Mouse (Mus musculus) liver, embryonic 16.5 days (tissue): ENCODE results near the gene Cpsf3. TPM values are rescaled to one million over a fixed set of nuclear protein-coding genes. Genes with fewer than 3 reads are reported as not detected.

Experiments
- ATAC-seq: fragments of 200-750 bp; cut with Nextera tagmentation; 2 replicates; pipeline ENCODE4 v1.8.0; 2017; ENCODE audit warnings: low read depth, mild to moderate bottlenecking, moderate number of reproducible peaks, moderate library complexity
- H3K27ac ChIP-seq: fragments of 300-500 bp; sonication (generic); 2 replicates; pipeline ENCODE4 v1.5.1; 2014; ENCODE audit warnings: mild to moderate bottlenecking, low read length
- H3K27me3 ChIP-seq: fragments of 300-500 bp; sonication (generic); 2 replicates; pipeline ENCODE4 v1.6.1; 2014; ENCODE audit warnings: low read depth, low read length, mixed read lengths; ENCODE audit not compliant: control insufficient read depth, insufficient read depth
- H3K36me3 ChIP-seq: fragments of 300-500 bp; sonication (generic); 2 replicates; pipeline ENCODE4 v1.6.1; 2014; ENCODE audit warnings: mild to moderate bottlenecking; ENCODE audit not compliant: control insufficient read depth, insufficient read depth
- H3K4me1 ChIP-seq: fragments of 300-500 bp; sonication (generic); 2 replicates; pipeline ENCODE4 v1.6.1; 2014; ENCODE audit warnings: low read depth, low read length, mixed read lengths; ENCODE audit not compliant: control insufficient read depth
- H3K4me2 ChIP-seq: fragments of 300-500 bp; sonication (generic); 2 replicates; pipeline ENCODE4 v1.6.1; 2014; ENCODE audit warnings: low read depth, low read length, mixed read lengths
- H3K4me3 ChIP-seq: fragments of 300-500 bp; sonication (generic); 2 replicates; pipeline ENCODE4 v1.5.1; 2014; ENCODE audit warnings: low read depth, mild to moderate bottlenecking, low read length
- H3K9ac ChIP-seq: fragments of 300-500 bp; sonication (generic); 2 replicates; pipeline ENCODE4 v1.6.1; 2014; ENCODE audit warnings: low read depth, low read length
- H3K9me3 ChIP-seq: fragments of 300-500 bp; sonication (generic); replicated peaks from 2 replicates; pipeline ENCODE4 v1.6.1; 2016; ENCODE audit warnings: low read length; ENCODE audit not compliant: control insufficient read depth
- WGBS: fragments of 180-500 bp; shearing (Covaris S2); extraction: QIAGEN DNeasy Blood & Tissue Kit; methylation state at CpG from one replicate; pipeline ENCODE4 v1.1.7; 2014; ENCODE audit not compliant: insufficient replicate concordance; 5-methylcytosine and 5-hydroxymethylcytosine counted together
- polyA plus RNA-seq: library from polyadenylated mRNA; unstranded; fragments of >200 nt; fragmentation: Nextera tagmentation; extraction: Ambion mirVana; gene quantifications from 2 replicates; pipeline ENCODE4 v1.2.1, GENCODE M21; 2015

Cpsf3 gene
- polyA plus RNA-seq, 1 experiment from 2014 or later: 39.6 TPM

- peaks cover 9% of the 10 kb centered on the region for H3K36me3 ChIP-seq
- H3K27ac ChIP-seq: no peak overlapping the region
- H3K9me3 ChIP-seq: no peaks in the 10 kb centered on the region
- H3K4me2 ChIP-seq: no peak overlapping the region
- H3K4me1 ChIP-seq: peaks cover 8% of the 10 kb centered on the region
- 72% methylated on average over 4 of the region's 4 CpGs for WGBS
- ATAC-seq: no peak
- H3K27me3 ChIP-seq: no peaks in the 10 kb centered on the region
- H3K4me3 ChIP-seq: no peak overlapping the region
- no peak overlapping the region for H3K9ac ChIP-seq
Measured at GRCm38 (mm10) chr12:21322296-21322695, 37.1 kb downstream of the Cpsf3 start.

DNA sequence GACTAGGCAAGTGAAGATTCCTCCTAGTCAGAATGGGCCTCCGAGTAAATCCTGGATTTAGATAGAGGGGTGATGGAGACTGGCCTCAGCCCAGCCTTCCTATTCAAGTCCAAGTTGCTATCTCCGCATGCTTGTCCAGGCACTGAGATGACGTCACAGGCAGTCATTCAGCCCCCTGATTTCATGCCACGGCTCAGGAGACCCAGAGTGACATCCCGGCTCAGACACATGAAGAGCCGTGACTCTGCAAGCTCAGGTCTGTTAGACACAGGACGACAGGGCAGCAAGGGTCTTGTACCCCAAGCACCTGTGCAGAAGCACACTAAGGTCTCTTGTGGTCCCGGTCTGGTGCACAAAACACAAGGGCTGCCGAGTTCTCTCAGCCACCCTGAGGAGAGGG is 37.7 kb downstream of the Cpsf3 start:
- H3K27ac ChIP-seq: no peak overlapping the region
- 80% methylated on average over 9 of the region's 9 CpGs for WGBS
- no peaks in the 10 kb centered on the region for H3K9me3 ChIP-seq
- no peak for ATAC-seq
- peaks cover 11% of the 10 kb centered on the region for H3K36me3 ChIP-seq
- peaks cover 5% of the 10 kb centered on the region for H3K4me1 ChIP-seq
- H3K9ac ChIP-seq: no peak overlapping the region
- no peaks in the 10 kb centered on the region for H3K27me3 ChIP-seq
- H3K4me3 ChIP-seq: no peak overlapping the region
- no peak overlapping the region for H3K4me2 ChIP-seq

- Histone ChIP-seq H3K4me2 (no peak overlapping the region), H3K27me3 (no peaks in the 10 kb centered on the region), H3K36me3 (peaks cover 16% of the 10 kb centered on the region), H3K9ac (no peak overlapping the region), H3K9me3 (no peaks in the 10 kb centered on the region), H3K4me1 (peaks cover 2% of the 10 kb centered on the region), H3K27ac (no peak overlapping the region), H3K4me3 (no peak overlapping the region)
- no peak for ATAC-seq
- WGBS: 64% methylated on average over 5 of the region's 5 CpGs
Measured at GRCm38 (mm10) chr12:21324101-21324500, 38.9 kb downstream of the Cpsf3 start.

GRCm38 (mm10) chr12:21325266-21325665 is 40.1 kb downstream of the Cpsf3 start:
- Histone ChIP-seq H3K4me2 (no peak overlapping the region), H3K27me3 (no peaks in the 10 kb centered on the region), H3K9me3 (no peaks in the 10 kb centered on the region), H3K27ac (no peak overlapping the region), H3K4me1 (peaks cover 1% of the 10 kb centered on the region), H3K4me3 (no peak overlapping the region), H3K36me3 (peaks cover 16% of the 10 kb centered on the region), H3K9ac (no peak overlapping the region)
- WGBS: 83% methylated on average over 8 of the region's 8 CpGs
- ATAC-seq: no peak

DNA sequence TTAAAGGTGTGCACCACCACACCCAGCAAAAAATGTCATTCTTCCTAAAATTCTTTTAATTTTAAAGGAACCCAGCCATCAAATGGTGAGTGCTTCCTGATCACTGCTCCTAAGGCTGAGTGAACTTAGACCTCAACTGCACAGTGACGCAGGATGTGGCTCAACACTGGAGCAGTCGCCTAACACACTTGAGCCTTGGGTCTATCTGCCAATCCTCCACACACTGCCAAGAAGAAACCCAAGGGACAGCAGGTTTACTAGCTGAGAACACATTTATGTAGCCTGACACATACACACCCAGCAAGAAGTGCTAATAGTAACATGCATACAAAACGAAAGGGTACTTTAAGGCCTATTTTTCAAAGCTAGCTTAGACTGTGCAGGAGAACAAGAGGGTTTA is 41.1 kb downstream of the Cpsf3 start:
- H3K27me3 ChIP-seq: no peaks in the 10 kb centered on the region
- H3K4me1 ChIP-seq: no peaks in the 10 kb centered on the region
- H3K9me3 ChIP-seq: no peaks in the 10 kb centered on the region
- no peak overlapping the region for H3K27ac ChIP-seq
- H3K9ac ChIP-seq: no peak overlapping the region
- H3K36me3 ChIP-seq: peaks cover 16% of the 10 kb centered on the region
- no peak for ATAC-seq
- no peak overlapping the region for H3K4me3 ChIP-seq
- H3K4me2 ChIP-seq: no peak overlapping the region
- WGBS: 81% methylated on average over 3 of the region's 3 CpGs

DNA sequence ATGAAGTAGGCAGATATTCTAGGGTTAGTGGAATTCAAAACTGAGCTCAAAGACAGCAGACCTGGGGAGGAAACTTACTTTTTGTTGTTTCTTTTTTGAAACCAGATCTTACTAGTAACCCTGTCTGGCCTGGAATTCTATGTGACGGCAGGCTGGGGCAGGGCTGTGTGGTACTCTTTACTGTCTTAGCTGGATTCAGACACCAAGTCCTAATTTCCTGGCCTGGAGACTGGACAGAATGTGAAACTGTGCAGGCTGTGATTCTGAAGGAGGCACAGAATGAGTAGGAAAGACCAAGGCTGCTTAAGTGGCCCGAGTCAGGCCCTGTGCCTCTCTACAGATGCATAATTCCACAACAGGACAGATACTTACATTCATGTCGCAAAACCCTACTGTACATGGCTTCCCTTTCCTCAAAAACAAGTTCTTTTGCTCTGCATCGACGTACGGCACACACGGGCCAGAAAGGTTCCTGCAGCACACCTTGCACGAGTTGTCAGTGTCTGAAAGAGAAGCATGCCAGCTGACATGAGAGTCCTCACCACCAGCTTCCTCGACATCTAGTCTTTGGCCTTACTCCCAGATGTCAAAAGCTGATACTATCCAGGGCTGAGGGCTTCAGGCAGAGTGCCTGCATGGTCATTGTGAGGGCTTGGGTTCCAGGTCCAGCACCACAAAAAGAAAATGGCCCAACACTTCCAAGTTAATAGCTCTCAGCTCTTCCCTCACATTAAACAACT is 44.6 kb downstream of the Cpsf3 start:
- Histone ChIP-seq H3K4me2 (no peak overlapping the region), H3K27ac (no peak overlapping the region), H3K9ac (no peak overlapping the region), H3K36me3 (peaks cover 20% of the 10 kb centered on the region), H3K4me3 (no peak overlapping the region), H3K9me3 (no peaks in the 10 kb centered on the region), H3K4me1 (no peaks in the 10 kb centered on the region), H3K27me3 (no peaks in the 10 kb centered on the region)
- ATAC-seq: no peak
- WGBS: 69% methylated on average over 9 of the region's 9 CpGs

DNA sequence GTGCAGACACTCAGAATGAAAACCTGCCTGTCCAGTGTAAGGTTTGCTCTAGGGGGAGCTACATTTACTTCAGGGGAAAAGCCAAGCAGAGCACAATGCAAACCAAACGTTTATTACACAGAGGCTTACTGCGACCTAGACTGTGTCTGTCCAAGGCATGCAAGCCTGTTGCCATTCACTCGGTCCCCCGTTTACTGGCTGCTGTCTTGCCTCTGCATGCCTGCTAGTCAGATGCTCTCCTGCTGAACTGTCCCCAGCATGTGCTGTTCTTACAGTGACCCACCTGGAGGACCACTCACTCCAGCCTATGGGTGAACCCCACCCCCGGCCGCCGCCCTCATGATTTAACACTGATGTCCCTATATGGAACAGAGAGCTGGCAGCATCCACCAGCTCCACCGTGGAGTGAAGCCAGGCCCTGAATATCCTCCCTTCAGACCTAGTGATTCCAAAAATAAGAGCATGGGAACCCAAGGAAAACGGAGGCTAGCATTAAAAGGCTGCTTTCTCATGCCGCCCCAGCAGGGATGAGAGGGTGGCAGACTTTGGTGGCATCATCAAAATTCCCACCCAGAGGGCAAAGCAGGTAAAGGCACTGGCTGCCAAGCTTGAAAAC is 45.9 kb downstream of the Cpsf3 start:
- no peak overlapping the region for H3K9ac ChIP-seq
- no peak overlapping the region for H3K4me2 ChIP-seq
- peaks cover 16% of the 10 kb centered on the region for H3K36me3 ChIP-seq
- H3K4me1 ChIP-seq: no peaks in the 10 kb centered on the region
- H3K27me3 ChIP-seq: no peaks in the 10 kb centered on the region
- WGBS: 82% methylated on average over 10 of the region's 10 CpGs
- H3K9me3 ChIP-seq: no peaks in the 10 kb centered on the region
- ATAC-seq: no peak
- H3K27ac ChIP-seq: no peak overlapping the region
- no peak overlapping the region for H3K4me3 ChIP-seq

GRCm38 (mm10) chr12:21331711-21332110 is 46.5 kb downstream of the Cpsf3 start:
- no peak overlapping the region for H3K27ac ChIP-seq
- ATAC-seq: no peak
- no peak overlapping the region for H3K4me2 ChIP-seq
- no peak overlapping the region for H3K9ac ChIP-seq
- H3K9me3 ChIP-seq: no peaks in the 10 kb centered on the region
- H3K4me3 ChIP-seq: no peak overlapping the region
- WGBS: 82% methylated on average over 6 of the region's 6 CpGs
- no peaks in the 10 kb centered on the region for H3K4me1 ChIP-seq
- no peaks in the 10 kb centered on the region for H3K27me3 ChIP-seq
- H3K36me3 ChIP-seq: peaks cover 18% of the 10 kb centered on the region

- Histone ChIP-seq H3K27ac (no peak overlapping the region), H3K27me3 (no peaks in the 10 kb centered on the region), H3K4me3 (no peak overlapping the region), H3K9me3 (no peaks in the 10 kb centered on the region), H3K9ac (no peak overlapping the region), H3K4me1 (no peaks in the 10 kb centered on the region), H3K36me3 (peaks cover 15% of the 10 kb centered on the region), H3K4me2 (no peak overlapping the region)
- ATAC-seq: no peak
- WGBS: 89% methylated on average over 7 of the region's 7 CpGs
Measured at GRCm38 (mm10) chr12:21333021-21333420, 47.8 kb downstream of the Cpsf3 start.
